Mouse (Mus musculus): ENCODE measurements around the gene Phlpp1.

- no peak for TF ChIP-seq CTCF (IDR thresholded peaks at IDR 0.05; ENCODE audit: low read depth, low read length)
- no peak for TF ChIP-seq POLR2A (IDR thresholded peaks at IDR 0.05; ENCODE audit: borderline replicate concordance, low read depth, low read length)
Observed at GRCm38 (mm10) chr1:106197991-106198390, 26.4 kb downstream of the Phlpp1 start.

All from bone marrow macrophage, adult 2 months (primary cell).